Mouse (Mus musculus) right cerebral cortex, adult 2 months (tissue): ENCODE measurements around the gene Ccdc86.

Experiments
- DNase-seq, 2 experiments: peaks; one replicate each; pipeline ENCODE4 v3.0.0; 2021 to 2022; ENCODE audit warnings: low spot score in 2 of 2

The Ccdc86 gene

DNA sequence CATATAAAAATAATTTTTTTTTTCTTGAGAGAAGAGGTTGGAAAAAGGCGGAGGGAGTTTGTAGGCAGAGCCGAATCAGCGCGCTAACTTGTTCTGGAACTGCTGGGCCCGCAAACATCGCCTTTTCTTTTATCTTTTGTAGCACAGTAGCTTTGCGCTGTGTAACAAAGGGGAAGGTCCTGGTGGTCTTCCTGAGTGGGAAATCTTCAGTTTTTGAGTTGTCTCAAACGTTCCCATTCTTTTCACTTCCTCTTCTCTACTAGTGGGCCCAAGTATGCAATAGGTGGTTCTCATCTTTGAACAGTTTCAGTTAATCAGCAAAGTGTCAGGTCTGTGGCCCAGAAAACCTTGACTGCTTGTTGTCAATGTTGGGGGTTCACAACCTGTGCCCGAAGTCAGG is 492 bp upstream of the Ccdc86 start:
- DNase-seq, result no peak

DNA sequence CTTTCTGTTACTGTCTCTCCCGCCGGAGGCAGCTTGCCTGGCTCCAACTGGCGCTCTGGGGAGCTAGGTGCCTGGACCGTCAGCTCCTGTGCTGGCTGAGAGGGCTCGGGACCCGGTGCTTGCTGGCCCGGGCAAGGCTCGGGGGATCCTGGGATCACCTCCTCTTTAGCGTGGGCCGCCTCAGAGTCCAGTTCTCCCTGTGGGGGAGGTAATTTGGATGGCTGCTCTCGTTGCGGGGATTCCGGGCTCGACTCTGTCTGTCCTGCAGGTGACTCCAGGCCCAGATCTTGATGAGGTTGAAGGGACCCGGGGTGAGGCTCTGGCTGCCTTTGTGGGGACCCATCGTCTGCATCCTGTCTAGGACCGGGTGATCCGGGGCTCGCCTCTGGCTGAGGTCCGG is 650 bp downstream of the Ccdc86 start:
- DNase-seq, result no peak

DNA sequence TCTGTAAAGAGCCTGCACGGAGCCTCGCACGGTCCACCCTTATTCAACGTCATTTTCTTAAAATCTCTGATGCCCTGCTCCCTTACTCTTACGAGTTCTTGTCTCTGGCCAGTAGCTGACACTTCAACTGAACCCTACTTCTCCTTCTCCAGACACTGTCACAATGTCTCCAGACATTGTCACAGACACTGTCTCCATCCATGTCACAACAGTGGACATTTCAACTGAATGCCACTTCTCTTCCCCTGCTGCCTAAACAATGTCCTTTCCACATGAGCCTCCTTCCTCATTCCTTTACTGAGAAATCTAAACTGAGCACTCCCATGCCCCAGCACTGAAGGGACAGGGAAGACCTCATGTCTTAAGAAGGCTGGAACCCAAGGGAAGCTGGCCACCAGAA is 1.8 kb downstream of the Ccdc86 start:
- no peak for DNase-seq

DNA sequence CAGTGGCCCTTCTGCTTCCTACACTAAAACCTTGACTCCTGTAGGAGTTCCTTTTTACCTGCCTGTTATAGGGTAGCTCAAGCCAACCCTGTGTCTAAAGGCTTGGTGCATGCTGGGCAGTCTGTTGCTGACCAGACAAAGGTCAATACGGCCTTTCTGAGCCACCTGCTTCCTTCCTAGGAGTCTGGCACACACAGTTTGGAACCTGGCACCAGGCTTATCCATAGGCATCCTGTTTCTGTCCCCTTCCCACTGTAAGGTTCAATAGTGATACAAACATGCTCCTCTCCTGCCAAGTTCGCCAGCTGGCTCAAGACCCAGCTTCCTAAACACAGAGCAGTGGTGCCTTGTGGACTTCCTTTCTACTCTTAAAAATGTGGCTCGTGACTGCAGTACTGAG is 2.6 kb downstream of the Ccdc86 start:
- DNase-seq, result no peak

DNA sequence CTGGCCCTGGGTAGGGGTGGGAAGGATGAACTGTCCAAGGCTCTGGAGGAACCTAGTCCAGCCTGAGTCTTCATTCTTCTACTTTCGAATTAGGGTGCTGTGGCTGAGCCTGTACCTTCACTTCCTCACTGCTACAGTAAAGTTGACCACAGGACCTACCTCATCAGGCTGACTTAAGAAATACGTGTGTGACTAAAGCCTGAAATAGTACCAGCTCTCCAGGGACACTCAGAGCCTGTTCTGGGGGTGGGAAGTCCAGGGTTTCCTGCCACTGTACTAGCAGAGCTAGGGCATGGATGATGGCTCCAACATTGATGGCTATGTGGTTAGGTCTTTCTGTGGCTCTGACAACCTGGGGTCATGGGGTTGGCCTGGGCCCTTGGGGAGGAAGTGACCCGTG is 5.1 kb downstream of the Ccdc86 start:
- no peak for DNase-seq

- peak in 1 of 2 experiments; percentile 15 for DNase-seq
These were observed 8.1 kb downstream of the Ccdc86 start for GRCm38 (mm10) chr19:10940801-10941457.

- peak; percentile 77 to 80 for DNase-seq
These were observed 8.8 kb downstream of the Ccdc86 start for GRCm38 (mm10) chr19:10940097-10940800.

DNA sequence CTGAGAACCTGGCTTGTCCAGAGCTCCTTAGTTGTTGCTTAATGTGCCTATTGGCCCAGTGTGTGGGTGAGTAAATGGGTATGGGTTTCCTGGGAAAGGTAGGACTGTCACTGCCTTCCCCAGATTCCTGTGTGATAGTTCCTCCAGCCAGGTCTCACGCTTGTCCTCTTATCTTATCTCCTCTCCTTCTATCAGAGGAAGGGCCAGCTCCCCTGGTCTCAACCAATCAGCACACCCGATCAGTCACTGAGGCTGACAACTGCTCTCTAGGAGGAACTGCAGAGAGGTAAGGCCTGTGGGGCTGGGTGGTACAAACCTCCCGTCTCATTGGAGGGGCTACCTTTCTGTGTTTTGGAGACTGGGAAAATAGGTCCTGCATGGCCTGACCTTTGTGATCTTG is 10.3 kb downstream of the Ccdc86 start:
- no peak for DNase-seq

DNA sequence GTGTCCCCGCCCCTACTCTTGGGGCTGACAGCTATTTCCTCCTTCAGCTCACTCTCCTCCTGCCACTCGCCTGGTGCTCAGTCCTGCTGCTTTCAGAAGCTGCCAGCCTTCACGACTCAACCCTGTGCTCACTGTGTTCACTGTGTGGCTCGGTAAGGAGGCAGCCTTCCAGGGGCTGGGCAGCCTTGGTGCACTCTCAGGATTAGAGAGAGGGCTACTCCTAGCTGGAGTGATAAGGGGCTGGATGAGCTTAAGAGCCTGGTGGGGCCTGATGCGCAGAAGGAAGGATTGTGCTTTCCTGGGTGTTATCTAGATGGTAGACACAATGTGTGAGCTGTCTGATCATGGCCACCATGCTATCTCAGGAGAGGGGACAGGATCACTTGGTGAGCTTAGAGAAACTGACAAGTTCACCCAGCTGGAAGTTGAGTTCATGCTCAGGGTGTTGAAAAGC is 11.9 kb downstream of the Ccdc86 start, which contains the start of gene Ptgdr2:
Gene Ptgdr2 (plus strand): TSS at position 51 of the 454 bp plus-strand sequence.
- no peak for DNase-seq

- DNase-seq, result no peak
These were observed 13.0 kb downstream of the Ccdc86 start for GRCm38 (mm10) chr19:10936077-10936476.

GRCm38 (mm10) chr19:10935029-10935428 is 14.0 kb downstream of the Ccdc86 start:
- DNase-seq, result no peak

DNA sequence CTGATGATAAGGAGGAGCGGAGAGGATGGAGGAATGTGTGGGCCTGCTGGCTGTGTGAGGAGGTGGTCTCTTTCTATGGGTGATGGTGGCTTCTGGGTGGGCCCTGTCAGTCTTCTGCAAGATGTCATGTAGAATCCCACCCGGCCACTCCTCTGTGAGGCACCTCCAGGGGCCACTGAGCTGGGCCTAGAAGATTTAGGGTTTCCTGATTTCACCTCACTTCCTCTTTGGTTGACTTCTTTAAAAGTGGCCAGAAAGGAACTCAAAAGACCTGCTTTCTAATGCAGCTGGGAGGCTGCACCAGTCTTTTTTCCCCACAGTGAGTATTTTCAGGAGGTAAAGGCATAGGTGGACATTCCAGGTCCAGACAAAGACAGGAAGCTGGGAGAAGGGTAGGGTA is 18.4 kb downstream of the Ccdc86 start:
- DNase-seq, result no peak

- no peak for DNase-seq
These were observed 22.4 kb downstream of the Ccdc86 start for GRCm38 (mm10) chr19:10926666-10927065.

DNA sequence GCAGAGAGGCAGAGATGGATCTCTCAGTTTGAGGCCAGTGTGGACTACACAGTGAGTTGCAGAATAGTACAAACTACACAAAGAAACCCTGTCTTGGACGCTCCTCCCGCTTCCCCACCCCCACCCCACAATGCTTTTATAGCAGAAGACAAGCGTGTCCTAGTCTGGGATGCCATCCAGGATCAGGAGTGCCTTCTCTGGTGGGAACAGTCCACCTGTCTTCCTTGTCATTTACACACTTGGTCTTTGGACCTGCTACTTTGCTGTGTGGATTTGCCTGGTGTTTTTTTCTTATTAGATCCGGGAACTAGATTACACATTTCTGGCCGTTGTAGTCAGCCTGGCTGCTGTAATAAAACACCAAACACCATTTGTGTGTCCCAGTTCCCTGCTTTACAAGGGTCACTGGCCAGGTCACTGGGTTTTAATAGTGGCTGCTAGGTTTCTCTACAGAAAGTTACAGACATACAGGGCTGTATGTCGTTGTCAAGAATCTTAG is 22.9 kb downstream of the Ccdc86 start:
- DNase-seq, result no peak

GRCm38 (mm10) chr19:10924220-10924619 is 24.8 kb downstream of the Ccdc86 start:
- DNase-seq, result no peak

DNA sequence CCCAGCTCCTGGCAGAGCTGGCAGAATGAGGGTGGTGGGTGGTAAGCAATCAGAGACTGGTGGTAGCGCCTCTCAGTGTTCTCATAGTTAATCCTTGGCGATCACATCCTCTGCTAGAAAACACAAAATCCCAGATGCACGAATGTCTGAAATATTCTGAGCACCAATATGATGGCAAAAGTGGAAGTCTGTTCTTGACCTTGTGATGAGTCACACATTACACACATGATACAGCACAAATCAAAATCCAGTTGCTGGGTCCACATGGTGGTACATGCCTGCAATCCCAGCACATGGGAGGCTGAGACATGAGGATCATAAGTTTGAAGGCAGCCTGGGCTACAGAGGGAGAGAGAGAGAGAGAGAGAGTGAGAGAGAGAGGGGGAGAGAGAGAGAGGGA is 28.0 kb downstream of the Ccdc86 start:
- DNase-seq, result no peak

- DNase-seq, result no peak
These were observed 28.5 kb downstream of the Ccdc86 start, which contains the start of gene Zp1 for GRCm38 (mm10) chr19:10920532-10920931. Zp1 (minus strand) TSS chr19:10920632.

- no peak for DNase-seq
These were observed 30.6 kb downstream of the Ccdc86 start for GRCm38 (mm10) chr19:10918321-10918991.

DNA sequence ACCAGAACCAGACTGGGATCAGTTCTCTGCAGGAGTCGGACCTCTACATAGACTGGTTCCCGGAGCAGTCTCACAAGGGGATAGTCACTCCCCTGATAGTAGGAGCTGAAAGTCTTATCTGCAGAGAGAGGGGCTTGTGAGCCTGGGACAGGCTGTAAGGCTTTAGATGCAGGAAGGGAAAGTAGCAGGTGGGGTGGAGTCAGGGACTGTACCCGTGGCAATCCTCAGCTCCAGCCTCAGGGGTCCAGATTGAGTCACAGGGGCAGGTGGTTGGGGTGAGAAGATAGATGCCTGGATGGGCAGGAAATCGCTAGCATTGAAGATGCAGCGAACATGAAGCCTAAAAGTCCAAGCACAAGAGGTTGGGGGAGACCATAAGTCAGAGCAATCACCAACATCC is 32.6 kb downstream of the Ccdc86 start:
- no peak for DNase-seq

GRCm38 (mm10) chr19:10914870-10915269 is 34.2 kb downstream of the Ccdc86 start:
- no peak for DNase-seq

DNA sequence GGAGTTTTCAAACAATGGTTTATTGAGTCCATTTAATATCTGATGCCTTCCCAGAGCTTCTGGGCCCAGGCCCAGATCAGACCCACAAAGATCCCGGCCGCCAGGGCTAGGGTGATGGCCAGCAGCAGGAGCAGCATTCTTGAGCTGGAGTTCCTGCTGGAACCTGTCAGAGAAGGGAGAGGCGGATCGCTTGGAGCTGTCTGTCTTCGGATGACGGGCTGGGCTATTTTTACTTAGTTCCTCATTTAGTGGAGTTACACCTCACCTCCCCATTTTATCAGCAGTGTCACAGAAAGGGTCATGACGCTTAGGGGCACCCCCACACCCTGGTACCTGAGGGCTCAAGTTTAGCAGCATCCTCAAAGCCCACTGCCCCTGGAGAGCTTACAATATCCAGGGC is 34.8 kb downstream of the Ccdc86 start:
- no peak for DNase-seq

DNA sequence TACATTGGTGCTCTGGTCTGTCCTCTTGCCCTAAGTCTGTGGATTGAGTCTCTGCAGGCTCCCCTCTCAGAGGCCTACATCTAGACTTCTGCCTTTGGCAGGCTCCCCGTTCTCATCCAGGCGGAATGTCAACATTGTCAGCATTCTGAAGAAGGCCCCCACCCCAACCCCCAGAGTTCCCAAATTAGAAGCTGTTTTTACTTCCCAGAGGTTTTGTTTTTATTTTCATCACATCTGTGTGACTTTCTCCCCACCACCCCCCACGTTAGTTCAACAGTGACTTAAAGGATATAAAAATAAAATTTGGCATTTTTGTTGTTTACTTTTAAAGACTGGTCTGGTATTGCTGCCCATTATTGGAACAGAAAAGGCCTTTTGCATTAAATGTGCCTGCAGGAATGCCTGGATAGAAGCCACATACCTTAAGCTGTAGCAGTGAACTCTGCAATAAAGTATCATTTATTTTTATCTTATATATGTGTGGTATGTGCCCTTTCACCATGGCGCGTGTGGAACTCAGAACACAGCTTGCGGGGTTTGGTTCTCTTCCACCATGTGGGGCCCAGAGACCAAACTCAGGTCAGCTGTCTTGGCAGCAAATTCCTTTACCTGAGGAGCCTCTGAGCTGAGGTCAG is 39.9 kb downstream of the Ccdc86 start:
- DNase-seq, result no peak
